Mouse (Mus musculus): ENCODE results near the gene Akr1c18. TPM values are rescaled to one million over a fixed set of nuclear protein-coding genes. Genes with fewer than 3 reads are reported as not detected.
A peak's percentile ranks its signal among the peaks of the same experiment; 100 is the strongest.
"Not testable (repeated sequence)": the region's sequence is repeated elsewhere in the genome, so short reads cannot be mapped to it uniquely, and the experiment has no call there.

The Akr1c18 gene
- polyA plus RNA-seq (2012; rRNA removed), result 3.9 and 5.2 TPM in 2 replicates

DNA sequence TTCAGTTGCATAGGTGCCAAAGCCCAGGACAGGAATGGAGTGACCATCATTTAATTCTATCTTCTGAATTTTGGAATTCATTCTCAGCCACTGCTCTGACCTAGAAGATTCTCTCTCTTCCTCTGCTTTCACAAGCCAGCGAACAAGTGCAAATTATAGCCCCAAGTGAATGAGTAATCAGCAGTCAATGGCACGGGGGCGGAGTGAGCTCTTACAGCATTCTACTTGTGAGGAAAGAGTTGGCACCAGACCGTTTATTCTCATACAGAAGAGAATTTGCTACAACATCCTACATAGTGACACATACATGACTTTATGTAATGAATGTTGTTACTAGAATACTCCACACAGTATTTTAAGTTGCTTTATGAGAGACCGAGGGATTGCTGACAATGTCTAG is at the start of gene Akr1c18:
TSS of gene Akr1c18 (minus strand) at position 137 of the 400 bp plus-strand sequence.
- peak; percentile 85 for DNase-seq (ENCODE audit: extremely low spot score in 1 of 2, low spot score in 1 of 2)

DNA sequence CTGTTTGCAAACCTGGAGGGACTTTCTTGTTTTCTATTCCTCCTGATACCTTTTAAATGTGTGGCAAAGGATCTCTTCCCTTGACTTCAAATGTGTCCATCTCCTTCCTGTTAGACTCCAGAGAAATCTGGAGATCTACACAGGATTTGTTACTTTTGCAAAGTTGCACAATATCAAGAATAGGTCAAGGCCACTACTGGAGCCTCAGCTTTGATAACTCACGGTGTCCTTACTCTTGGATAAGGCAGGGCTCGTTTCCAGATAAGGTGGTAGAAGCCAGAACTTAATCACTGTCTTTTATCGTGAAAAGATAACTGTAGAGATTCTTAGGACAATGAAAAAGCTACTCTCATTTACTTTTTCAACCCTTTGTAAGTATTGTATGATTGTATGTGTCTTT is 42.1 kb upstream of the Akr1c18 start:
- no peak for DNase-seq (ENCODE audit: extremely low spot score in 1 of 2, low spot score in 1 of 2)

DNA sequence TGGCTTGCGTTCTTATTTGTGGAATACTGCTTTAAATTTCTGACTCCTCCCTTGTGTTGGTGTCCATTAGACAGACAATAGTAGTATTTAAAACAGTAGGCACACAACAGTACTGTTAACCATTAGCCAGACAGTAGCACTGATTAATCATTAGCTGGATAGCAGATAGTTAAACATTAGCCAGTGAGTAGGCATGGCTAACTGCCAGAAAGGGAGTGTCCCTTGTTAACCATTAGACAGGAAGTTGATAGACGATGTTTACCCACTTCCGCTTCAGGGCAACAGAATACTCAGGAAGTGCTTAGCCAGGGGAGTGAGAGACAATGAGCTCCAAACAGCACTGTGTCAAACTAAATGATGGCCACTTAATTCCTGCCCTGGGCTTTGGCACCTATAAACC is 40.5 kb upstream of the Akr1c18 start, which contains the start of gene Akr1c13:
TSS of gene Akr1c13 (plus strand) at position 247 of the 400 bp plus-strand sequence.
- no peak for DNase-seq (ENCODE audit: extremely low spot score in 1 of 2, low spot score in 1 of 2)

DNA sequence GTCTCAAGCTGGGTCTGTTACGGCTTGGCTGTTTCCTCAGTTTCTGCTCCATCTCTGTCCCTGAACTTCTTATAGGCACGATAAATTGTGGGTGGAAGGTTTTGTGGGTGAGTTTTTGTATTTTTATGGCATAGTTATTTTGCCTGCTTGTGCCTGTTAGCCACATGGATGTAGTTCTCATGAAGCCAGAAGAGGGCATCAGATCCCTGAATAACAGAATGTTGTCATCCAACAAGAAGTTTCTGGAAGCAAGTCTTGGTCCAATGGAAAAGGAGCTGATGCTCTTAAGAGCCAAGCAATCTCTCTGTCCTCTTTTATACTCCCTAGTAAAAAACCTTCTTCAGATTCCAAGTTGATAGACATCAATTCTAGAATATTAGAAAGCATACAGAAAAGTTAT is 37.7 kb upstream of the Akr1c18 start:
- peak in 1 of 2 experiments; percentile 43 for DNase-seq (ENCODE audit: extremely low spot score in 1 of 2, low spot score in 1 of 2)

DNA sequence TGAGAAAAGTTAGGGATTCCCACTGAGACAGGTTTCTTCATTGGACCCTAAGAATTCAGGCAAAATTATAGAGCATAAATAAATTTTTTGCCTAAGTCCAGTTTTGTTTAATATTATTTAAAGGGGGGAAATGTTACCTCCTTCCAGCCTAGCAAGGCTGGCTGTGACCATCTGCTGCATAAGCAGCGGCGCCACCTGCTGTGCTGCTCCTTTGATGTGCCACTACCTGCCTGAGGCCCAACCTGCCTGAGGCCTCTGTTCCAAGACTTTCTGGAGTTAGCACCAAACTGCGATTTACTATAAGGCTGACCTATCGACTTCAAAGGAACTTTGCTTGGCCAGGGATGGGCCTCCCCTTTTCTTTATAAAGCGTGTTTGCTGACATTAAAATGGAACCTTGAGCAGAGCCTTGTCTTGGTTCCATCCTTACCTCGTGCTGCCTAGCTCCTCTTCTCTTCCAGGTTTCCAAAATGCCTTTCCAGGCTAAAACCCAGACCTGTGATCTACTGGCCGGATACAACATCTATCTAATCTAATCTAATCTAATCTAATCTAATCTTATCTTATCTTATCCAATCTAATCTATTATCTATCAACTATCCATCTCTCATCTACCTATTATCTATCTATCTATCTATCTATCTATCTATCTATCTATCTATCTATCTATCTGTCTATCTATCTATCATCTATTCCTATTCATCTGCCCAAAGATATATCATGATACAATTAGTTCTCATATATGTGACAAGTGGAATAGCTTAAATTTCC is 36.4 kb upstream of the Akr1c18 start:
- not testable (repeated sequence) for DNase-seq (ENCODE audit: extremely low spot score in 1 of 2, low spot score in 1 of 2)

DNA sequence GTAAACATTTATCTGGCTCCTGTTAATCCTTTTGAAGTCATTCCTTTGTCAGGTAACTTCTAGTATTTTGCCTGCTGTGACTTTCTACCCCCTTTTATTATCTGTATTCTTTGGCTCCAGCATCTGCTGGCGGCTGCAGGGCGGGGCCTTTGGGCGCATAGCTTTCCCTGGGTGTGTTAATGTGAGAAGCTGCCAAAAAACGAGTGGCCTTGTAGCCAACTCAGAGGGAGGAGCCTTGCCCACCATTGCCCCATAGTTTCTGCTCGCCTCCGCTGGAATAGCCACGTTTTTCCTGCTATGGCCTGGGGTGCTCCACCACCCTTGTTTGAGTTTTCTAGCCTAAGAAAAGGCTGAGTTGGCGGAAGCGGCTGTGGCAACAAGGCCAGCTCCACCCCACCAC is 32.7 kb upstream of the Akr1c18 start:
- DNase-seq (ENCODE audit: extremely low spot score in 1 of 2, low spot score in 1 of 2), result no peak

DNA sequence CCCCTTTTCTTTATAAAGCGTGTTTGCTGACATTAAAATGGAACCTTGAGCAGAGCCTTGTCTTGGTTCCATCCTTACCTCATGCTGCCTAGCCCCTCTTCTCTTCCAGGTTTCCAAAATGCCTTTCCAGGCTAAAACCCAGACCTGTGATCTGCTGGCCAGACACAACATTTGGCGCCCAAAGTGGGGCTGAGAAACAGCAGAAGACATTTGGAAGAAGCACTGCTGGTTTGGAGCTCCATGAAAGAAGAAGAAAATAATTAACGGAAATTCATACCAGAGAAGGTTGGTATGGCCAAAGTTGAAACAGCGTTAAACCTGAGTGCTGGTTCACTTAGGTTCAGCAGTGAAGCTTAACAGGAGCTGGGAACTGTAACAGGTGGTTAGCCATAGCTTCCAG is 30.9 kb upstream of the Akr1c18 start:
- not testable (repeated sequence) for DNase-seq (ENCODE audit: extremely low spot score in 1 of 2, low spot score in 1 of 2)

DNA sequence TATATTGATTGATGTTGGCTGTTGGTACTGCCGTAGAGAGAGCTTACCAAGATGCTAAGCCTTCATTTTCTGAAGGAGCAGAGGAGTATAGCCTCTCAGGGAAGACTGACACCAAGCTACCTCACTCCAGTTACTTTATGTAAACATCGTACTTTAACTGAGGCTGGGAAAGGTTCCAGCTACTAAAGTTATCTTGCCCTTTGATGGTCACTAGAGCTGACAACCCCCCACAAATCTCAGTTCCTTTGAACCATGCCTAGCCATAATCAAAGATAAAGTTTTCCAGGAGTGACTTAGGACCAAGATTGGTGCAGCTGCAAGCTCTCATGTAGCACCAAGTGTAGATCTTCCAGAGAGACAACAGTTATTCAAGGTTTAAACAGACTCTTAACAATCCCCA is 22.5 kb upstream of the Akr1c18 start:
- no peak for DNase-seq (ENCODE audit: extremely low spot score in 1 of 2, low spot score in 1 of 2)

DNA sequence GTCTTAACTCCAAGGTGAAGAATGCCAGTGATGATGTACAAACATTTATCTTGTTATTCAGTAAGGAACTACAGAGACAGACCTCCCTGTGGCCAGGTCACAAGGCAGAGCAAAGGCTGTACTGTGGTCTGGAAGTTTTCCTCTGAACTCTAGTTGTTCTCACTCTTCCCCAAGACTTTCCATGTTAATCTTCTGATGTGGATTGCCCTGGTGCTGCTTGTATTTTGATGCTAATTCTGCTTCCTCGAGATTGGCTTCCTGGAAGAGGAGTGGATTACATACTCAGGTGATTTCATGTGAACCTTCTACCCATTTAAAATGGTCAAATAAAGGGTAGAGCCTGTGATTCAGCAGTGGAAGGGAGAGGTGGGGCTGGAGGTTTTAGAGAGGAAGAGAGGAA is 17.6 kb upstream of the Akr1c18 start:
- no peak for DNase-seq (ENCODE audit: extremely low spot score in 1 of 2, low spot score in 1 of 2)

DNA sequence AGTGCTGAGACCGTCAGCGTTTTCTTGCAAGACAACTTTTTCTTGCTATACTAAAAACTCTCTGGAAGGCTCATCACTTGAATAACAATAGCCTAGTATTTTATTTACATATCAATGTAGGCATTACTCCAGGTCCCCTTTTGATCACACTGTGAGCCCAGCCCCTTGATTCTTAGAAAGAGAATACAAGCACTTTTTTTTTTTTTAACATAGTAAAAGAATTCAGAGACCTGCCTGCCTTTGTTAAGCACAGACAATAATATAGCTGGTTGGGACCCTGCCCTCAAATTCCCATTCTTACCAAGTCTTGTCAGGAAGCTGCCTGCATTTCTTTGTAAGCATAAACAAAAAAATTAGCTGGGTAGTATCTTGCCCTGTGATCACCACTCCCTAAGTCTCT is 4.8 kb upstream of the Akr1c18 start:
- no peak for DNase-seq (ENCODE audit: extremely low spot score in 1 of 2, low spot score in 1 of 2)

DNA sequence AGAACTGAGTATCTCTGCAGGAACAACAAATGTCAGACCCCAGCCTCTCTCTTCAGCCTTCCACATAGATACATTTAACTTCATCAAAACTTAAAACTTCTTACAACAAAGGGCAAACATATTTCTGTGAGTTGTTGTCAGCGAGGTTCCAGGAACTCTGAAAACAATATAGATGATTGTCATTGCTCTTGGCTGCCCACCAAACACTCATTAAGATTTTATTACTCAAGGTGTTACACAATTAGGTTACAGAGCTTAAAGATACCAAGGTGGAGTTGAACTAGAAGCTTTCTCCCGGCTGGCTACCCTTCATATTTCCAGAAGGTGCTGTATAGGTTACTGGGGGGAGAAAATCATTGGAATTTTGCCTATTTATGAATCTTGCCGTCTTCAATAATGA is 3.1 kb upstream of the Akr1c18 start:
- DNase-seq (ENCODE audit: extremely low spot score in 1 of 2, low spot score in 1 of 2), result no peak

DNA sequence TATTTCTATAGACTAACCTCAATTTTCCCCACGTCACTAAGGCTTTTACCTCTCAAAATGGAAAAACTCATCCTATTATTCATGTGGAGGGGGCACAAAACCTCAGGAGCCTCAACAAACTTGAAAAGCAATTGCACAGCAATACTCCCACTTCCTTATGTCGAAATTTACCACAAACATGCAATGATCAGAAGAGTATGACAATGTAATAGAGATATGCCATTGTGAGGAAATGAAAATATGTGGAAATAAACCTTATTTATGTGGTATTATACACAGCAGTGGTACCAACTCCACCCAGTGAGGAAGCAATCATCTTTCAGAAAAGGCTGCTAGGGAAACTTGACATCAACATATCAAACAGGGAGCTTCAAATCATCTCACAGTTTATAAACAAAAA is 2.5 kb upstream of the Akr1c18 start:
- no peak for DNase-seq (ENCODE audit: extremely low spot score in 1 of 2, low spot score in 1 of 2)

DNA sequence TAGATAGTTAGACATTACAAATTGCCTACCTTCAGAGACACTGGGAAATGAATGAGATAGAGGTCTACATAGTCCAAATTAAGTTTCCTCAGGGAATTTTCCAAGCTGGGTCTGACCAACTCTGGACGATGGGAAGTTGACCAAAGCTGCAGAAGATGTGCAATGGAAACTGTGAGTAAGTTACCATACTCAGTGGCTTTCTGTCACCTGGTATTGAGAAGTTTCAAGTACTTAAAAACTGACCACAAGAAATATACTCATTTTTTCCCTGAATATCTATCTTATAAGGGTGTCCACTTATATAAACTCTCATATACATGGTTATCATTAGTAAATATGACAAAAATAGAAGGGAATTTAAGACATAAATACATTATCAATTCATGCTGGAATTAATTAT is 6.2 kb downstream of the Akr1c18 start:
- no peak for DNase-seq (ENCODE audit: extremely low spot score in 1 of 2, low spot score in 1 of 2)

DNA sequence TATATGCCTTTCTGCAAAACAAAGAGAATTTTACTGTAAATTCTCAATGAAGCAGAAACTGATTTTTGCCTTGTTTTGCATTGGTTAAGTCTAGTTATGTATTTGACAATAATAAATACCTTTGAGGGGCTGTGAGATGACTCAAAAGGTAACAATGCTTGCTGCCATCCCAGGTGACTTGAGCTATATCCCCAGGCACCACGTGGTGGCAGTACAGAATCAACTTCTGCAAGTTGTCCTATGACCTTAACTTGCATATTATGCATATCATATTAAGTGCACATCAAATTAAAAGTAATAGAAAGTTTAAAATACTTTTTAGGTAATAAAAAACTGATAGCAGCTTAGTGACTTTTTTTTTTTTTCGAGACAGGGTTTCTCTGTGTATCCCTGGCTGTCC is 17.4 kb downstream of the Akr1c18 start:
- peak in 1 of 2 experiments; percentile 25 for DNase-seq (ENCODE audit: extremely low spot score in 1 of 2, low spot score in 1 of 2)

DNA sequence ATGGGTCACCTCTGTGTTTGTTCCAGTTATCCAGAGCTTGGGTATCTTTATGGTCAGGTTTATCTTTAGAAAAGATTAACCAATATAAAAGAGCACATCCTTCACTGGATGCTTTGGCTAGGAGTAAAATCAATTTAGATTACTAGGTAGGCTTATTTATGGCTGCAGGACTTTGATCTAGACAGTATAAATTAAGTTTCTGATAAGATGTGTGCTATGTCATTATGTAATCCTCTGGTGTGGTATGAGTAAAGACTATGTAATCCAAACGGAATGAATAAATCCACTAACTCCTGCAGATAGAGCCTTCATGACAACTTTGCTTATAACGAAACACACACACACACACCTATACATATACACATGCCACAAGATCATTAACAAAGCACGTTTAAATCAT is 18.7 kb downstream of the Akr1c18 start:
- DNase-seq (ENCODE audit: extremely low spot score in 1 of 2, low spot score in 1 of 2), result no peak

DNA sequence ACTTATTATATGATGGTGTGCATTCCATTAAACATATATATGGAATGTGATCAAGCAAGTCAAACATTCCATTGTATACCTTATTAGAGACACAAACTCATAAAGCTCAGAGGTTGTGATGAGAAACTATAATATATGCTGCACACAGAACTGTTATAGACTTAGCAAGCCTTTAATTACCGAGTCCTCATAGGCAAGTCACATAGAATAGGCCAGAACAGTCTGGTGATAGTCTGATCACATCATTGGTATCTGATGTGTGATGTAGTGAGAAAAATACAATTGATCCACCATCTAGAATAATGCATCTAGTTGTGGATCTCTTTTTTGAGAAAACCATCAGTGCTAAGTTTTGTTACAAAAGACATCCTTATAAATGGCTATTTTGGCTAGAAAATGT is 19.1 kb downstream of the Akr1c18 start:
- DNase-seq (ENCODE audit: extremely low spot score in 1 of 2, low spot score in 1 of 2), result no peak

DNA sequence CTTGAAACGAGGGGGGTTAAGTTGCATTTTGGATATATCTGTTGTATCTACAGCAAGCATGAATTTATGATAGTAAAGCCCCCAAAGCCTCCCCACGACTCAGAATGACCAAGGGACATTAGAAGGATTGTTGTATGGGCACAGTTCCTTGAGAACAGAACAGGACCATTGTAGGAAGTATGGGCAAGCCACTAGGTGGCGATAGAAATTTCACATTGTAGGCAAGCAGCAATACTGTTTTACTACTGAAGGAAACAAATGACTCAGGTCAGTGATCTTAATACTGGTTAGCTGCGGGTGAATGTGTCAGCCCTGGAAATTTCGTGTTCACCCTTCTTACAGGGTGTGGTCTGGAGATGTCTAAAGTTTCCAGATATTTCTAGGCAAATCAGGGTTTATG is 21.4 kb downstream of the Akr1c18 start:
- peak in 1 of 2 experiments; percentile 57 for DNase-seq (ENCODE audit: extremely low spot score in 1 of 2, low spot score in 1 of 2)

DNA sequence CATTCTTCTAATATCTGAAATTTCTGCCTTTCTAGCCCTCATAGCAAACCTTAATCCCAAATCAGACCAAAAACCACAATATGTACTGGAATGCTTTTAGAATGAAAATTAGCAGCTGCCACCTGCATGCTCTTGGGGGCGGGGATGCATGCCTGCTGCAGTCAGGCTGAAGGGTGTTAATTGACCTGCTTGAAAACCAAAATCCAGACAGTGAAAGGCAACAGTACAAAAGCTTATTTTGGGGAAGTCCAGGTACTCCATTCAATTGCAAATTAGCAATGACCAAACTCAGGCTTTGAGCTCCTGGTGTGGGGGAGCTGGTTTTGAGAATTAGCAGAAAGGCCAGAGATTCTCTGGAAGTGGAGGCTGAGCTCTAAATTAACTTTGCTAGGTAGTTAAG is 24.6 kb downstream of the Akr1c18 start:
- not testable (repeated sequence) for DNase-seq (ENCODE audit: extremely low spot score in 1 of 2, low spot score in 1 of 2)

DNA sequence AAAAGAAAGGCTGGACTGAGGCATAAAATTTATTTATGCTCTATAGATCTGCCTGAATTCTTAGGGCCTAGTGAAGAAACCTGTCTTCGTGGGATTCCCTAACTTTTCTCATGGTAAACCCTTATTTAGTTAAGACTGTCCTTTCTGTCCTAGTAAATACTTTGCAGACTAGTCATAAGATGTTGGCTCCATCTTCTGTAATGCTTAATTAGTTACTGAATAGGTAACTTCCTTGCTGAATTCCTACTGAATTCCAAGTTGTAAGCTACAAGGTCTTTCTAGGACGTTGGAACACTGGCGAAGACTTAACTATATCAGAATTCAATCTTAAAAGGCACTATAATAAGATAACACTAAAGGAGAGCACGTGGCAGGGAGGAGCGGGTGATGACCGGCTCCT is 26.0 kb downstream of the Akr1c18 start:
- not testable (repeated sequence) for DNase-seq (ENCODE audit: extremely low spot score in 1 of 2, low spot score in 1 of 2)

DNA sequence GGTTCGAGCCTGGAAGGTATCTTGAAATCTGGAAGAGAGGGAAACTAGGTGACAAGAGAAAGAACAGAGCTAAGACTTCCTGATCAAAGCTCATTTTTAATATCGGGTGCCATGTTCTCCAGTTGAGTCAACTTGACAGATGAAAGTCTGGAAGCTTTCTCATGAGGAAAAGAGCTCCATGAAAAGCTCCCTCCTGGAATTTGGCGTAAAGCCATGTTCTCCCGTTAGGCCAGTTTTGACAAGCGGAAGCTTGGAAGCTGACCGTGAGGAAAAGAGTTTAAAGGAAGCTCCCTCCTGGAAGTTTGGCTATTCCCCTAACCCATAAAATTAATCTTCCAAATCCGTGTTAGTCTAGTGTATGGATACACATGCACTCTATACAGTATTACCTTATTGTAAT is 27.3 kb downstream of the Akr1c18 start:
- DNase-seq (ENCODE audit: extremely low spot score in 1 of 2, low spot score in 1 of 2), result no peak

DNA sequence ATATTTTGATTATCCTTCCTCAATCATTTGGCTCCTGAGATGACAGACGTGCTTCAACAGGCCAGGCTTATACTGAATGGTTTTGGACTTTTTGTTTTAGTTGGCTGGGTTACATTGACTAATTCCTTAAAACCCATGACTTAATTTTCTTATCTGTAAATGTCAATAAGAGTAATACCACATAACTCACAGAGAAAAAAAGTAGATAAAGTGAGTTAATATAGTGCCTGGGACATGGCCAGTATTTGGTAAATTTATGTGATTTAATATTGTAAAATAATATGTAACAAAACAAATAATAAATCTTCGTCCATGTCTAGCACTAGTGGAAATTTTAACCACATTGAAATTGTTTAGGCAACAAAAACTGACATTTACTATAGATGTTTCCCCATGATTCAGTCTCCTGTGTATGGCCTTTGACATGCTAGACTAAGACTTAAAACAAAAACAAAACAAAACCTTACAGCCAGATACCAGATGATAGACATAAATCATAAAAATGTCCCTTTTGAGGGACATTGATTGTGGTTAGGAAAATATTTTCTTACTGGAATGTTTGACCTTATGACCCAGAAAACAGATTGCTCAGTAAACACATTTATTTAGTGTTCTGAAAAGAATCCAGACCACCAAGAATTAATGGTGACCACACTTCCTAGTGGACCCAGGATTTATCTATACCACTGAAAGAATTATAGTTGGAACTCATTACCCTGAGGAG is 31.1 kb downstream of the Akr1c18 start:
- DNase-seq (ENCODE audit: extremely low spot score in 1 of 2, low spot score in 1 of 2), result no peak
